Mouse (Mus musculus) retina, embryonic 14.5 days (tissue): ENCODE results near the gene Nfia.

Experiments
- DNase-seq: peaks from one replicate; pipeline ENCODE4 v3.0.0-alpha.2; 2015; ENCODE audit warnings: low spot score

Gene Nfia

DNA sequence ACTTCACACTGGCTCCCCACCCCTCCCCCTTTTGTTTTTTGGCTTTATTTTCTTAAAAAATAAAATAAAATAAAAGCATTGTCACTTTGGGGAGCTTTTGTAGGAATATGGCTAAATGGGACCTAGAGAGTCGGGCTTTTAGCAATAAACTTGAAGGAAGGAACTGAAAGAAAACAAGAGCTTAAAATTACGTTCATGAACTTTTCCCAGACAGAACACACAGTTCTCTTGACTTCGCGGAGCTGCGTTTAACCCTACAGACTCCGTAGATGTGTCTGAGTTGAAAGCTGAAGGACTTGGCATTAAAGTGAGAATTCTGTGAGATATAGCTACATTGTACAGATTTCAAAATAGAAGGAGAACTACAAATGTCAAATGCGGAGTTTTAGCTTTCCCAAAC, 96.9 kb downstream of the Nfia start:
- no peak for DNase-seq

DNA sequence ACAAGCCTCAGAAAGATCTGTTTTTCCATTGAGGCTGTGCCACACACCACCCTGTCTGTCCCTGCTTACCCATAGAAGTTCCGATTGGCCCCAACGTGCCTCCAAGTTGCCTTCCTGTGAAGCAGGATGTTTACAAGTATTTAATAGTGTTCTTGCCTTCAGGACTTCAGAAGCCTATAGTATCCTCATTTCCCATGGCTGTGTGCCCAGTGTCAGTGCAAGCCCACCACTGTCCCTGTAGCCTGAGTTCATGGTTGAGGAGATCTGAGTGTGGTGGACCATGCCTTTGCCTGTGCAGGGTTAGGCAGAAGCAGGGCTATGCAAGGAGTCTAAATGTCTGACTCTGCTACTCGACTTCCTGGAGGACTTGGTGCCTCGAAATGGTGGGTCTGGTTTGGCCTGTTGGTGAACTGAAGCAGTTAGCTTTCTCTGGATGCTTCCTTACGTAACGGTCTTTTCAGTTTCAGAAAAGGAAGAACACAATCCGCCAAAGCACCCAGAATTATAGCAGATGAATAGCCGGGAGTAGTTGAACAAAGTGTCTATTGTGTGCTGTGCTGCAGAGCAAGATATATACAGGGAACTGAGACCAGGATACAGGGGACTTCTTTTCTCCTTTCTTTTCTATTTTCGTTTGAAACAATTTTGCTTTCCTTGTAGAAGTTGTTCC, 99.4 kb downstream of the Nfia start:
- DNase-seq: no peak

- no peak for DNase-seq
These were observed 102.4 kb downstream of the Nfia start for GRCm38 (mm10) chr4:97874916-97875315.

DNA sequence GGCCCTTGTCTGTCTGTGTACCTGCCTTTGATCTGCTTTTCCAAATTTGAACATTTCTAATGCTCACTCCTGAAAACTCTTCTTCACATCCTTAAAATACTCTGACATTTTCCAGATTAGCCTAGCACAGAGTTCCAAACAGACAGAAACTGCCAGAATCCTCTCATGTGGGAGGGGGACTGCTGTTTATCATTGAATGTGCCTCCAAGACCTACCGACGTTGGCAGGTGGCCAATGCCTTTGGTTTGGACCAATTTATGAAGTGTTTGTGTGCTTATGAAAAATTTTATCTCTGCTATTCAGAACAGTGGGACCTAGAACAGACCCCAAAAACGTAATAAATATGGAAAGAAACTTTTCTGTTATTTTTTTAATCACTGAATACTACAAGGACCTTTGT, 103.4 kb downstream of the Nfia start:
- DNase-seq: no peak

- no peak for DNase-seq
These were observed 107.2 kb downstream of the Nfia start for GRCm38 (mm10) chr4:97879696-97880095.

GRCm38 (mm10) chr4:97880120-97881055, 107.9 kb downstream of the Nfia start:
- no peak for DNase-seq

GRCm38 (mm10) chr4:97885574-97885973, 113.0 kb downstream of the Nfia start:
- no peak for DNase-seq

DNA sequence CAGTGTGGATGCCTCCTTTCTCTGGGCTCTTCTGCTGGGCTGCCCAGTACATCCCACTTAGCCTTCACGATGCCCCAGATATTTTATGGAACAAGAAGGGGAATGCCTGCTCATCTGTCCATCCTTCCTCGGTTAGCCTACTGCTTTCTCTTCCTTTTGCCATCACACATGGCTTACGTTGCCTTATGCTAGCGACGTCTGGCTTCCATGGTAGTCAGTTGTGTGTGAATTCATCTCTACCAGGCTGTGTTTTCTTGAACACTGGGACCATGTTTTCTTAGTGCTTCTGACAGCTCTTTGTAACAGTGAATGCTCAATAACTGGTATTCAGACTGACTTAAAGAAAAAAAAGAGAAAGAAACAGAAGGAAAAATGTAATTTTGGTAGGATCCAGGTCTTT, 113.7 kb downstream of the Nfia start:
- no peak for DNase-seq

DNA sequence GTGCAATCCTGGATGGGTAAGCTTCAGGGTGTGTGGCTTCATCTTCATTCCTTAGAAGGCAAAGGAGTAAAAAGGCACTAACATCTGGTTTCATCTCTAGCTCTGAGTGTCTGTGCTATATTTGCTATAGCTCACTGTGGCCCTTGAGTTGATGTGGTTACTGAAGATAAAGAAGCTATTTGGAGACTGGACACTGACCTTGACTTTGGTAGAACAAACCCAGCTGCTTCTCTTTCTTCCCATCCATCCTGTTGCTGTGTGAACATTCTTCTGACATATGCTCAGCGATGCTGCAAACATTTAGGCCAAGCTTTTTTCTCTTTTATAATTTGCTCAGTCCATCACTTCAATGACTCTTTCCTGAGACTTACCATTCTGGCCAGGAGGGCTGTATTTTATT, 114.7 kb downstream of the Nfia start:
- DNase-seq: no peak

DNA sequence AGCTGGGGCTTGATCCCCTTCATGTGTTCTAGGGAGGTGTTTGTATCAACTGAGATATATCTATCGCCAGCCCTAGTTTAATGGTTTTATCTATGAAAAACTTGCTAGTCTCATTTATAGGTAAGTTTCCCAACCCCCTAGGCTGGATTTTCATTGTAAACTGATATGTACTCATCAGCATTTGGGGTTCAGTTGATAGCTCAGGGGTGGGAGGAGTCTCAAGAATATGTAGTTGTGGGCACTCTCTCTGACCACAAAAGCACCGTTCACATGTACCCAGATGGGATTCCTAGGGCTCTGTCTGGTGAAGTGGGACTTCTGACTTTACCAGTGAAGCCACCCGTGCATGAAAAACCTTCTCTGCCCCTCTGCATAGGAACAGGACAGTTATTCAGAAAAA, 118.5 kb downstream of the Nfia start:
- no peak for DNase-seq

GRCm38 (mm10) chr4:97891611-97892010, 119.1 kb downstream of the Nfia start:
- DNase-seq: no peak

GRCm38 (mm10) chr4:97893915-97894884, 121.7 kb downstream of the Nfia start:
- DNase-seq: no peak

DNA sequence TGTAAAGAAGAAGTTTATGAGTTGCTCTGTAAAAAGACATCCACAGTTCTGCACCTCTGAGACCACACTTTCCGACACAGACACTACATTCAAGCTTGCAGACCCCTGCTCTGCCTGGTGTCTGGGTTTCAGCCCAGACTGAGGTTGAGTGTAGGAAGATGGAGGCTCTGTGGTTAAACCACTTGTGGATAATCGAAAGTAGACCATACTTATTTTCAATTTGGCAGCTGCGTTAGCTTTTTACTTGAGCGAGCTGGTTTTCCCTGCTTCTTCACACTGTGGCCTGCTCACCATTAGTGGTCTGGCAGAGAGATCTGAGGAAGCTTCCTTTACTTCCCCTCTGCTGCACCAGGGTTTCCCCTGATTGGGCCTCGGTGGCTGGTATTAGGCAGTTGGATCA, 123.4 kb downstream of the Nfia start:
- DNase-seq: no peak

GRCm38 (mm10) chr4:97900256-97900944, 127.9 kb downstream of the Nfia start:
- DNase-seq: no peak

GRCm38 (mm10) chr4:97905826-97906225, 133.3 kb downstream of the Nfia start:
- DNase-seq: no peak

GRCm38 (mm10) chr4:97908576-97909147, 136.1 kb downstream of the Nfia start:
- no peak for DNase-seq

- DNase-seq: no peak
These were observed 137.7 kb downstream of the Nfia start for GRCm38 (mm10) chr4:97910115-97910776.

GRCm38 (mm10) chr4:97910777-97911580, 138.4 kb downstream of the Nfia start:
- DNase-seq: no peak

DNA sequence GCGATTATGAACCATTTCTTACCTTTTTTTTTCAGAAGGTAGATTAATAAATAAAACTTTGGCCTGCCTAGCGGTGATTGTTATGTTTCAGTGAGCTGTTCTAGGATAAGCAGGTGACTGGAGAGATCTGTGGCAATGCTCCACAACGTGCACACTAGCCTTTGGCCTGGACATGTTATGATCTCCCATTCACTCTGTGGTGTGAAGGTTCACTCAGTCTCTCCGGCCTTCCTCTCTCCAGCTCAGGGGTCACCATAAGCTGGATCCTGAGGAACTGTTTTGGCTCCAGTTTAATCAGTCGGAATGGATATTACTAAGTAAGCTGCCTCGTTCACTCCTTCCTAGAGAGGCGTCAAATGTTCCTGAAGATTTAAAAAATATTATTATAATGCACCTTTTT, 139.2 kb downstream of the Nfia start:
- DNase-seq: no peak

DNA sequence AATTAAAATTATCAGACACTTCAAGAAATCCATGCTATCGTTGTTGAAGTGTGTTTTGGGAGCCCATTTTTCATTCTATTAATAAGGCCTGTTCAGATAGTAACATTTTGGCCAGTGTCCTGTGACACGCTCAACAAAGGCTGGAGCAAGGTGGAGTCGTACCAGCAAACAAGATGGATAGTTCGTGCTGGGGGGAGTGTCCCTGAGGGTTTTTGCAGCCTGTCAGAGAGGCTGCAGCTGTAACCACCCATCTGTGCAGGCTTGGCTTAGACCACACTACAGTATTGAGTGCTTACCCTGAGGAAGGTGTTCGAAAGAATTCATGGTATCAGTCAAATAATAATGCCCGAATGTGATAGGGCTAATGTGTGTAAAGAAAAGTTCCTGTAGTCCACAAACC, 139.6 kb downstream of the Nfia start:
- DNase-seq: no peak
